Mouse (Mus musculus): ENCODE measurements around the gene Zfp518b.

Gene Zfp518b

DNA sequence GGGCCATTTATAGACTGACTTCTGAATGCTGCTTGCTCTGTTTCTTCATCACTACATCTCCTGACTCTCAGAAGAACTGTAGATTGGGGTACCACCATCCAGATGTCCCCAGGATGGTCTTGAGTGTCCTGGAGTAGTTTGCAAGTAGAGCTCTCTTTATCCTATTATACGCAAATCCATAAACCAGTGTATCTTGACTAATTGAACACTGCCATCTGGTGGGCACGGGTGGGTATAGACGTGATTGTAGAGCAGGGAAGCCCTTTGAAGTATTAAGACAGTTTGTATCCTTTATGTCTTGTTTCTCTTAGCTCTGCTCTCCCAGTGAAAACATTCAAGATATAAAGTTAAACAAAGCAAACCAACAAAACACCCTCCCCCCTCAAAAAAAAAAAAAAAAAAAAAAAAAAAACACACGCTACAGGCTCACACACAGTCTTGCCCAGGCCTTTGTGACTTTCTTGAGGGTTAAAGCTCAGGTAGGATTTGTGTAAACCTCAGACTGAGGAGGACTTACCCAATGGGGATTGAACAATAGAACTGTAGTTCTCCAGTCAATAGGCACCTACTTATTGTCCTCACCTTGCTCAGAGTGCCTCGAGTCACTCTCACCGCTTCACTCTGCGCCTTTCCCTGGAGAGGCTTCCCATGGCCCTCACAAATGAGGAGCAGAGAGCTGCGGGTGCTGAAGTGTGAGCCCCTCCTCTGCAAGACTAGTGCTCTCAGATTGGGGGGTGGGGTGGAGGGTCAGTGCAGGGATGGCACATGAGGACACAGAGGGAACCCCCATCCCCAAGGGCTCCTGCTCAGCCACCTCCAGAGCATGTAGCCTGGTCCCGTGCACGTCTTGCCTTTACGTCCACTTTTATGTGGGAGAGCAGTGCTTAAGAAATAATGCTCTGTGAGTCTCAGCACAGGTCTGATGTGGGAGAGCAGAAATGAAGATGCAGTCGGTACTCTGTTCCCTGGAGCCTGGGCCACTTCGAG is 51.9 kb downstream of the Zfp518b start:
- peak; percentile 9 to 11 for DNase-seq

DNA sequence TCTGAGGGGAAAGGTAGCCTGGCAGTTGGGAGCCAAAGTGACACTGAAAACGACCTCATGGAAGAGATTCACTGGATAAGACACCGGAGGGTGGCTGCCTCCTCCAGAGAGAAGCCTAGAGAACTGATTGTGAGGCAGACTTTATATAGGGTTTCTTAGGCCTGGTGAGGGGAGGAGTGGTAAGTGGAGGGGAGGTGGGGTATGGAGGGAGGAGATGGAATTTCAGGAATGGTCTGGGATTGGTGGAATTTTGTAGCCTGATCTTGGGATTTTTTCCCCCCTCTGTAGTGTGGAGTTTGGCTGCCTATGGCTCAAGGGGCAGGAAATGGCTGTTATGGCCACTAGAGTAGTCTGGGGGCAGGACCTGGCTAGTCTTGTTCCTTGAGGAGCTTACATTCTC is 56.6 kb downstream of the Zfp518b start:
- DNase-seq: no peak

DNA sequence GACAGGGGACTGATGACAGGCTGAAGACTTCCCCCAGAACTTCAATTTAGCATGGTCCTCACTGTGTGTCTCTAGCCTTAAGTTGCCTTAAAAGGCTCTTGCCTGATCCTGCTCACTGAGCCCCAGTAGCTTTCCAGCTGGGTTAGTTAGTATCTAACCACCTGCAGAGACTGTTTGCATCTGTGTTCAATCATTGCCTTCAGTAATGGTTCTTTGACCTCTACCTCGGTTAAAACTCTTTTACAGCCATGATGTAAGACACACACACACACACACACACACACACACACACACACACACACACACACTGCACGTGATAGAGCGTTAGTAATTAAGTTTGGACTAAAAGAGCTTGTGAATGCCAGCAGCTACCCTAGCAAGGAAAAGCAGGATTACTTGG is 57.7 kb downstream of the Zfp518b start:
- DNase-seq: no peak

- DNase-seq: no peak
These were observed 63.8 kb downstream of the Zfp518b start for GRCm38 (mm10) chr5:38620783-38621182.

DNA sequence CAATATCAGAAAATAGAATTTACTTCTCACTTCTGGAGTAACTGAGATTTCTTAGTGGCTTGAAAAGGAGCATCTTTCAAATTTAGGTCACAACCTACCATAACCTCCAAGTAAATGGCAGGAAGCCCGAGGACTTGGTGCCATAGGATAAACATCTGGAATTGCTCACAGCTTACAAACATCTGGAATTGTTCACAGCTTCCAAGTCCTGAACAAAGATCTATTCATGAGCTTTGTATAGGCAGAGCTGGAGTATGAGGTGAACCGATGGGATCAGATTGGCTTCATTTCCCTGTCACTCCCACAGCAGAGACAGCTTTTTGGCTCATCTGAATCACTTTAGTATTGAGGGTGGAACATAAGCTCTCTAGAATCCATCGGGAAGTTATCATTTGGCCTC is 65.7 kb downstream of the Zfp518b start:
- no peak for DNase-seq

All from thymus, adult 18-20 months (tissue).